Mouse (Mus musculus) right cerebral cortex, postnatal 4 days (tissue): Measurements from ENCODE around the gene Rasgrf2.
"Not testable (repeated sequence)": the region's sequence is repeated elsewhere in the genome, so short reads cannot be mapped to it uniquely, and the experiment has no call there.

ENCODE experiments used
- DNase-seq: peaks from one replicate; pipeline ENCODE4 v3.0.0-alpha.2; 2022

Gene Rasgrf2

DNA sequence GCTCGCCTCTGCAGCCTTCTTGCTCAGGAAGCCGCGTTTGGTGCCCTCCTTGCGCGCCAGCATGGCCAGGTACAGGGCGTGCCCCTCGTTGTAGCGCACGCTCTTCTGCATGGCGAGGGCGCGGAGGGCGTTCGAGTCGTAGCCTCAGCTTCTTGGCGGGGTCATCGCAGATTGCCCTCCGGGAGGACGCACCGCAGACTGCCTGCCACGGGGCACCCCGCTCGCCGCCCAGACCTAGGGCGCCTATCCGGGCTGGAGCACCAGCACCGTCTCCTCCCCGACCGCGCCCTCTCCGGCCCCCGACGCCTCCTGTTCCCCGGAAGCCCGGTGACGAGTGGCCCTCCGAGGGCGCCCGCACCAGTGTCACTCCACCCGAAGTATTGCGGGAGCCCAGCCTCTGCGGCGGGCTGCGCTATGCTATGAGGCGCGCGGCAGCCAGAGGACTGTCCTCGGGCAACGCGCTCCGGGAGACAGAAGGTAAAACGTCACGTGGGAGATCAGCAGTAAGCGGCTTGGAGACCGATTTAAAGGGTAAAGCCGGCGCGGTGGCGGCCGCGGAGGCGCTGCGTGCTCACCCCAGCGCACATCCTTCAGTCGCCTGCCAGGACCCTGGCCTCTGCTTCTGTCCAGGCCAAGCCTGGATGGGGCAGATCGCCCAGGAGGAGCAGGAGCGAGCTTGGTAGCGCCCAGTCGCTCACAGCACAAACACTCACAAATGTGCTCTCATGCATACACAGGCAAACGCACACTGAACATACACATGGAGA is at the start of gene Rasgrf2:
Rasgrf2 (minus strand) TSS at position 273 of the 767 bp plus-strand sequence.
- peak; percentile 58 for DNase-seq

DNA sequence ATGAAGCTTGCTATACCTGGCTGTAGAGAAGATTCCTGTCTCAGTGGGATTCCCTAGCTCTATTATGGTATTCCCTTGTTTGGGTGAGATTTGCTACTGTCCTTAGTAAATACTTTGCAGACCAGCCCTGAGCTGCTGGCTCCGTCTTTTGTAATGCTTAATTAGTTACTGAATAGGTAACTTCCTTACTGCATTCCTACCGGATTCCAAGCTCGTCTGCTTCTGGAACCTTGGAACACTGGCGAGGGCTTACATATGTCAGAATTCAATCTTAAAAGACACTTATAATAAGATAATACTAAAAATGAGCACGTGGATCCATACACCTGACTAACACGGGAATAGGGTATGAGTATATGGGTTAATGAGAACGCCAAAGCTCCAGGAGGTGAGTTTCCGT is 41.2 kb upstream of the Rasgrf2 start:
- DNase-seq, result not testable (repeated sequence)

DNA sequence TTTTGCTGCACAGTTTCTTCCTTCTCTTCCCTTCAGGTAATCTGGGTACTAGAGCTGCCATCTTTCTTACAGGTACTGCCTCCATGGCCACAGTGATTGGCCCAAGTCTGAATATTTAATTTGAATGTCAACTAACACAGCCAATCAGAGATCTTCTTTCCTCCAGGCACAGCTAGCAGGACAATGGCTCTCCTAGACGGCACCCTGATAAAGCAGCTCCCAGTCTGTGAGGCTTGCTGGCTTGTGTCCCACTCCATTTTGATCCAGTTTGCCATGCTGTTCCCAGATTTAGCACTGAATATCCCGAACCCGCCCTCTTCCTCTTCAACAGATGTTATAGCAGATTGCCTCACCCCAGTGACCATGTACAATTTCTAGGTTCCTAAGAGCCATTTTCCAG is 19.1 kb upstream of the Rasgrf2 start:
- DNase-seq, result no peak

DNA sequence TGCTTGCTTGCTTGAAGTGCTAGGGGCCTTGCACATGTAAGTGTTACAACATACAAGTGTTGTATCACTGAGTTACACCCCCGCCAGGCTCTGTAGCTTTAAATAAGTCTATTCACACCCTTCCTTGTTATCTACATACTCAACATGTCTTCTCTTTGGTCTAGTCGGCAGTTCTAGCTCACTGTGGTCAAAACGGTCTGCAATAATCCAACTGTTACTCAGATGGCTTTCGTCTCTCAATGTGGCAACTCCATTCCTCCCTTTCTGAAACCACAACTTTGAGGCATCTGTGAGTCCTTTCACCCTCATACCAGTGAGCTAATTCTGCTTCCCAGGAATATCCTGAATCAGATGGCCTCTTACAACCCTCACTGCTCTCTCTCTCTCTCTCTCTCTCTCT is 17.4 kb upstream of the Rasgrf2 start:
- DNase-seq, result no peak

DNA sequence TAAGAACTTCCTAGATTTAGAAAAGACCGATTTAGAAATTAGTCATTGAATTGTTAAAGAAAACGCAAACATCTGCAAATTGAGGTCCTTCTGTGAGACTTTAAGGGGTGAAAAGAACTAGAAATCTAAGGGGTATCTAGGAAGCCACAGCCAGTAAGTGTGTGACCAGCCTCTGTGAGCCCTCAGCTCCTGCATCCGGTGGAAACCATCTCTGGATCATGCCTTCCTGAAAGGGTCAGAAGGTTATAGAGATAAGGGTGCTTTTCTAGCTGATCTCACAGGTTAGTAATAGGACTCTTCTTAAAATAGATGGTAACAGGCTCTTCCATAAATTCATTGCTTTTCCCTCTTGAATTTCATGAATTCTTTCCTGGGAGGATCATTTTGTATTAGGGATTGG is 3.3 kb upstream of the Rasgrf2 start:
- DNase-seq, result no peak

DNA sequence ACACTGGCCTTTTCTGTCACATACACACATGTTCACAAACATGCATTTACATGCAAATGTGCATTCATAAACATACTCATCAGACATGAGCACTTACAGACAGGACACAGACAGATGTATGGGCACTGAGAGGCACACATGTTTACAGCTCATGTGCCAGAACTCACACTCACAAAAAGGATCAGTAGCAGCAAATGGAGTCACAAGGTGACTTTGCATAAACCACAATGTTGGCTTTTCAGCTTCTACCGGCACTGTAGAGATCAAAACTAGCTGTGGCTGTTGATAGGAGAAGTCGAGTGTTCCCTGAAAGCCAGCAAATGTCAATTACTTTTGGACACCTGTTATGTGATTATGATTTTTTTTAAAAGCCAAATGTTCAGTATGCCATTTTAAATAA is 1.1 kb upstream of the Rasgrf2 start:
- DNase-seq, result no peak

DNA sequence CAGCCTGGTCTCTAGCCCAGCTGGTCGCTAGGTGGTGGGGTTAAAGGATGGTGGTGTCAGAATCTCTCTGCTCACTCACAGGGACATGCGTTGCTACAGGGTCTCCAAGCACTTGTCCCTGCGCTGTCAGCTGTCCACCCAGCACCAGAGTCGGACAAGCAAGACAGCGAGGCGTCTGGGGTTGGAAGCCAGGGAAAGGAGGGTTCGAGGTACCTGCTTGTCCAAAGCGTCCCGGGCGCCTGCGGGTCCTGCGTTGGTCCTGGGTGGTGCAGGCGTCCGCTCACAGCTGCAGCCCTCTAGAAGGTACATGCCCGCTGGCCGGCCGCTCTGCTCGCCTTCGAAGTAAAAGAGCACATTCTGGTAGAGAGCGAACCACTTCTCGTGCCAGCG is 467 bp downstream of the Rasgrf2 start:
- DNase-seq, result peak; percentile 37

DNA sequence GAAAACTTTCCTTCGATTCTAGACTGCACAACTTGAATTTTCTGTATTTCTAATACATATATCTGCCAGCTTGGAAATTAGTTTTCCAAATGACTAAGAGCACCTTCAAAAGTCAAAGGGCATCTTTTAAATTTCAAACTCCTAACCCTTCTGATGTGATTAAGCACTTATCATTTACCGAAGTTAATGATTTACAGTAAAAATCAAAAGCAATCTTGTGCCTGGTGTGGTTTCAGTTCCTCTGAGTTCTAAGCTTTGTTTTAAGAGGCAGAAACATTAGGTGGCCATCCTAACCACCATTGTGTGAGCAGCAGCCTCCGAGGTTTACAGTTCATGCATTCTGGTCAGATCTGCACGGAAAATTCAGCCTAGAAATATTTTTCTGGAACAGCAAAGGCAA is 1.6 kb downstream of the Rasgrf2 start:
- DNase-seq, result no peak

DNA sequence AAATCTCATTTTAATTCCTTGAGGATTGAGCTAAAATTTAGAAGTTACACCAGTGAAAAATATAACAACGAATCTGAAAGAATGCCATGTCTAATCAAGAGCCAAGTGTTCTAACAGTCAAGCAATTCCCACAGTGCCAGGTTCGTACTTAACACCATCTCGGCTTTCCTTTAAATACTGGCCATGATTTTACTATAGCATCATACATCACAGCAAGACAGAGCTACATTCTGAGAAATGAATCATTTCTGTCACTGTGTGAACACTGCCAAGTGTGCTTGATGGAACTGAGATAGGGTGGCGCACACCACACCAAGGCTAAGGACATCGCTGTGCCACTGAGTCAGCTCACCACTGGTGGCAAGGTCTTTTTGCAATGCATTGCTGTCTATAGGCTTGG is 5.6 kb downstream of the Rasgrf2 start:
- DNase-seq, result no peak

DNA sequence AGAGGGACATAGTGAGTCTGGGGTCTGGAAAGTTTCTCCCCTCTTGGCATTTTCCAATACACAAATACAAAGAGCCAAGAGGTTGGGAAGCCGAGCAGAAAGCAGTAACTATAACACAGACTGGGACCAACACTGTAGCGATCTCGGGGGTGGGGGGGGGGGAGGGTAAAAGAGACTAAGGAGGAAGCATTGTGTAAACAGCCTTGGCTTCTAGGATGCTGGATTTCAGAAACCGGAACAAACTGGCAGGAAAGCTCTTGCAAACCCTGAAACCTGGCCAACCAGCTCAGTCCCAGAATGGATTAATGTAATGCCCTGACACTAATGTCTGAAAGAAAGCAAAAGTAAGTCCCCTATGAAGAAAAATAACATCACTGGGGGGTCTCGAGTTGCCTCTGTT is 11.8 kb downstream of the Rasgrf2 start:
- no peak for DNase-seq

DNA sequence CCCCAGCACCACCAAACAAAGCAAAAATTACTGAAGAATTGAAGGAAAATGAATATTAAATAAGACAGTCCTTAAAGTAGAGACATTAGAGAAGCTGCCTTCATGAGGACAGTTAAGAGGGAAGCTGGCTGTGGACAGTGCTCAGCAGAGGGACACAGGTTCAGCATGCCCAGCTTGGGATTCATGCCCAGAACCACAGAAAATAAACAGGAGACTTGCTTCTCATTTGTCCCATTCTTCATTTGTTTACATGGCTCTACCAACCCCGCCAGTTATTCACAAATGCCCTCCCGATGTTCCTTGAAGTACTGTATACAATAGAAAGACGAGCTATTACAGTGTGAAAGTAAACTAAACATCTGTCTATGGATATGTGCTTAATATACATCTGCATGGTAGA is 17.4 kb downstream of the Rasgrf2 start:
- DNase-seq, result no peak

DNA sequence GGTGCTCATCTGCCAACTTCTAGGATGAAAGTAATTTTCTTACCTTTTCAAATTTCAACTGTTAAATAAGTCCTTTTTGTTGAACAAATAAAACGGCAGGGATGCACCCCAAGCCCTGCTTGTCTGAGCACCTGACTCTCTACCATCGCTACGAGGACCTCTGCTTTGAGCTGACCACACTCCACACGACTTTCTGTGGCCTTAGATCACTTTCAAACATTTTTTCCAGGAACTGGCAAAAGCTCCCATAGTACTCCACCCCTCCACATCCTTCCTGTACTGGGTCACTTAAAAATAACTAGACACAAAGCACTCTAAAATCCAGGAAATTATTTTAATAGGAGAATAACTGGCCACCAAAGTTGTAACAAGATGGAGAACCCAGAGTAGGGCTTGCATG is 23.2 kb downstream of the Rasgrf2 start:
- no peak for DNase-seq

DNA sequence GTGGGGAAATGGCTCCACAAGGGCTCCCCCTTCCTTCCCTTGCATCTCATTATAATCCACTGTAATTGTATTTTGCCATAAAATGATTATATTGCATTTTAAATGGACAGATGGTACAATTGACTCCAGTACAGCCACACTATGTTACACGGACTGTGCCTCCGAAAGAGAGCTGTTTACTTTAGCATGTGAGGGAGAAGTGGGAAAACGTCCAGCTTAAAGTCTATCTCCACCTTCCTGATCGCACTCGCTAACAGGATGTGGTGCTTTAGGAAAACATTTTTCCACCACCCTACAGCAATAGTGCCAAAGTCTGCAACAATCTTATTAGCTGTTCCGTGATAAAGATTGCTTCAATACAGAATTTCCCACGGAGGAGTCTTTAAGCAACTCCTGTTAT is 27.2 kb downstream of the Rasgrf2 start:
- no peak for DNase-seq

DNA sequence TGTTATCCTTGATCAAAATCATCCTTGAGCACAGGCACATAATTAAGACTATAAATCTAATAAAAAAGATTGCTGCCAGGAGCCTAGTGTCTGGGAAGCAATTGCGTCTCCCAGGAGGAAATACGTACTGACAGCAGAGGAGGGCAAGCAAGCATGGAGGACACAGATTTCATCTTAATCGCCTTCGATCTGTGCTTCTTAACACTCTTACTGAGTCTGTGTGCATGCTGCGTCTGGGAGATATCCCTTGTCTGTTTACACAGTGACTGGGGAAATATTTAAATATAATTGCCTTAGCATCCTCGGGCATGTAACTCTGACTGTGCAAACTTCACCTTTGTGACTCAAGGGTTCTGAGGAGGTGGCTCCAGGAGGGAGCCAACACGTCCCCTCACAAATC is 33.0 kb downstream of the Rasgrf2 start:
- DNase-seq, result no peak

DNA sequence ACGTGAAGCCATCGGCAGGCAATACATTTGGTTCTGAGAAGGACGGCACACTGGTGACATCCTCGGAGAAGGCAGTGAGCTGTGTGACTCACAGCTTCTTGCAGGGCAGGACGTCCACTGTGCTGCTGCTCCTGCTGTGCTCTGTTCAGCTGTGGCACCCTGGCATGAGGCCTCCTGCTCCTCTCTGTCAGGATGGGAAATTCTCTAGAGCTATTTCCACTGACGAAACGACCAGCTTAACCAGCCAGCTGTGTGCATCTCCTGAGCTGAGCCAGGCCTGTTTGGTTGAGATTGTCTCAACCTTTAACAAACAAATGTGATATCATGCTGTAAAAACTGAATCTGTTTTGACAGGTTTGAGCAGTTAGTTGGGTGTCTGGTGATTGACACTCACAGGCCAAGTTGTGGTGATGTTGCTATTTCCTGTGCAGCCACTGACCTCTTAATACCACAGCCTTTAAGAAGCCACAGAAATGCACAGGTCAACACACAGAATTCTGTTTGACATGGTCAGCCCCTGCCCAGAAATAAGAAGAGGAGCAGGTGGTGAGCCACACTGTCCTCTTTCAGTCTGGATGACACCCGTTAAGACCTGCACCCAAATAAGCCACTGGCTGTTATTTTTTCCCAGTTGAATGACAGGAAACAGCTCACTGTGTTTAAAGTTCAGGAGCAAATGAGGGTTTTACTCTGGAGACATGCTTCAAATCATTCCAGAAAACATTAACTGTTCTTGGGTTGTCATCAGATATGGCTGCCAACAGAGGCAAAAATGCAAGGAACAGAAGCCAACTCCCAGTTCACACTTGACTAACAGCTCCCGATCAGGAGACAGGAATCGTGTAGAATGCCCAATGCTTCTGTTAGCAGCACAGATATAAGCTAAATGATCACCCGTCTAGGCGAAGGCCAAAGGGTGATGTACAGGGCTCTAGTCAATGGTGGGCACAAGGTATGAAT is 36.0 kb downstream of the Rasgrf2 start:
- no peak for DNase-seq

DNA sequence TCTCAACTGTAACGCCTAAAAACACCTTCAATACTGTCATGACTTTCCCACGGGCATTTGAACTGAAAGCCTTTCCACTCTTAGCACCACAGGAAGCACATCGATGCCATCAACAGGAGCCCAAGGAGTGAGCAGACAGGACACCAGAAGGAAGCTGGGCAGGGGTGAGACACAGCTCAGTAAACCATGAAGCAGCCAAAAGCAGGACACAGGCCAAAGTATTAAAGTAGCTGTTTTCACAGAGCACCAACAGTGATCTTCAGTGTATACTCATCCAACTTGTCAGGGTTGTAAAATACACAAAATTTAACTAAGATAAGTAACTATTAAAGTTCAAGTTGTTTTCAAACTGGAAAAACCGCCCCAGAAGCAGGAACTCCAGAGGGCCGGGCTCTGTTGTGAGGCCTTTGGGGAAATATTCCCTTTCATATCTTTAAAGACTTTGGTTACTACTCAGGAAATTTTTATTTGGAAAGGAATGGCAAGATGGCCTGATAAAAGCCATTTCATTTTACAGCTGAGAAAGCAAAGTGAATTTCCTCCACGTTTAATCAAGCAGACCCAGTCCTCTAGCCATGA is 37.7 kb downstream of the Rasgrf2 start:
- no peak for DNase-seq

DNA sequence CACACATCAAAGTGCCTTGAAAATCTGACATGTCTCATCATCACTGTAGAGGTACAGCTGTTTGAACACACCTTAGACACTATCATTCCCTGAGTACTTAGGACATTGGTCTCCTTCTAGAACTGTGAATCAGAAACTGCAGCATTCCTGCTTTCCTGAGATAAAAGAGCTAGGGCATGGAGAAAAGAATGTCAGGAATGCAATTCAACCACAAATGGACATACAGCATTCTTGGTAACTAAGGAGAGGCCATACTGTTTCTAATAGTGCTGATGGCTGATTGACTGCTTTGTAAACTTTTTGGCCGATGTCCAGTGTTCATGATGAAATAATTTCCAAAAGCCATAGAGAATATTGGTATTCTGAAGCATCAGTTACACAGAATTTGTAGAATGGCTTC is 58.3 kb downstream of the Rasgrf2 start:
- DNase-seq, result no peak

DNA sequence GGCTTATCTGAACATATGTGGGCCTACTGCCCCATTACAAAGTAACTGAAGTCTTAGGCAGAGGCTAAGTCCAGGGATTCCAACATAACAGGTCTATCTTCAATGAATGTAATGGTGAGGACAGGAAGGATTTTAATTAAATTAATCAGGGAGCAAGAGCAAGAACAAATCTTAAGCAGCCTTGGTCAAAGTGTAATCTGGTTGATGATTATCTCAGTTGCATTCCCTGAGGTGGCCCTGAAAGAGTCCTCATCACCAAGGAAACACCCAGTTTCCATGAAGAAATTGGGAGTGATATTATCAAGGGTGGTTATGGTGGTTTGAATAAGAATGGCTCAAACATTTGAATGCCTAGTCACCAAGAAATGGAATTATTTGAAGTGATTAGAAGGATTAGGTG is 62.8 kb downstream of the Rasgrf2 start:
- no peak for DNase-seq

DNA sequence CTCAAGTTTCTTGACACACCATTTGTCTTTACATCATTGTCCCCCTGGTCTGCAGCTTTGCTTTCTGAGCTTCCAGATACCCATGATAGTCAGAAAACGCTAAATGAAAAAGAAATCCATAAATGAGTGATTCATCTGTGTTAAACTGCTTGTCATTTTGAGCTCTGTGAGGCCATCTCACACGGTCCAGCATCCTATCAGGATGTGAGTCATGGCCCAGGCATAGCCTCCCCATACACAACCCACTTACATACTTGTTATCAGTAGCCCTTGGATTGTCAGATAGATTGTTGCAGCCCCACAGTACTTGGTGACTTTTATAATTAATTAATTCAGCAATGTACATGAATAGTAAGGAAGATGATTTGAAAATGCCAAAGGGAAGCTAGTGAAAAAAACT is 63.6 kb downstream of the Rasgrf2 start:
- DNase-seq, result no peak

DNA sequence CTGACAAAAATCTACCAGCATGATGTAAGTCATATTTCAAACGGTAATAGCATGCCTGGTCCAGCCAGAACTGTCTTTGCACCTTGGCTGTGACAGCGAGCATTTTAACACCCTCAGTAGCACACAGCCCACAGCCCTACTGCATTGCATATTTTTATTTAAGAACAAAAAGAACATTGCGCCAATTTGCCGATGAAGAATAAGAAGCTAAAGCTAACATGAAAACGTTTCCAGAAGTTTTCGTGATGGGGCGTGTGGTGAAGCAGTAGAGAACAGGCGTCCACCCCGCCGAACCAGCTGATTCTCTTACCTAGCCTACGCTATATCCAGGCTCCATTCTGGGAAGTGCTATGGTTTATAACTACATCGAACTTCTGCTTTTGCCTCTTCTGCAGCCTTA is 77.7 kb downstream of the Rasgrf2 start:
- DNase-seq, result no peak

DNA sequence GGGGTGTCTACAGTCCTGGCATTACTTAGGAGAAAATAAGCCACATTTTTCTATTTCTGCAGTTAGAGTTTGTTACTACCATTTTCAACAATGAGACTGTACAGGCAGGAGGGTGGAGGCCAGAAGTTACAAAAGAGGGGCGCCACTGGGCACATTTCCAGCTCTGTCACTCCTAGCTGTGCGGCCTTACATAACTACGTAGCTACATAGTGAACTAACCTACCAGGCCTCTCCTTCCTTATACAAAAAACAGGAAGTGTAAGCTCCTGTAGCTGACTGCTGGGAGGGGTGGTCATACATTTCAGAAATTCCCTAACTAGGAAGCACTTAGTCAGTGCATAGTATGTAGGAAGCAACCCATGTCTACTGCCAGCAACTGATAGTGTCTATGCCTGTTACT is 78.5 kb downstream of the Rasgrf2 start:
- DNase-seq, result no peak

DNA sequence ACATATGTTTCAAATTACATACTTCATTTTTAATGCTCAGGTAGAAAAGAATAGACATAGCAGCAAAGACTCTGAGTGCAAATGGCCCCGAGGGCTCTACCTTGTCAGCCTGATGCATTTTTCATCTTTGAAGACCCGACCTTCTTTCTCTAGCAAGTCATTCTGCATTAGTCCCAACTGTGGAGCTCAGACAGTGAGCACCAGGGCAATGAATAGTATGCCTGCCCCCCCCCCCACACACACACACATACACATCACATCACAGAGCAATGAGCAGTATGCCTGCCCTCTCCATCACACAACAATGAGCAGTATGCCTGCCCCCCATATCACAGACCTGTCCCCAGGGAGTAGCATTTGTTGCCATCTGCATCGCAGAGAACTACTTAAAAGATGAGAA is 80.2 kb downstream of the Rasgrf2 start:
- no peak for DNase-seq

DNA sequence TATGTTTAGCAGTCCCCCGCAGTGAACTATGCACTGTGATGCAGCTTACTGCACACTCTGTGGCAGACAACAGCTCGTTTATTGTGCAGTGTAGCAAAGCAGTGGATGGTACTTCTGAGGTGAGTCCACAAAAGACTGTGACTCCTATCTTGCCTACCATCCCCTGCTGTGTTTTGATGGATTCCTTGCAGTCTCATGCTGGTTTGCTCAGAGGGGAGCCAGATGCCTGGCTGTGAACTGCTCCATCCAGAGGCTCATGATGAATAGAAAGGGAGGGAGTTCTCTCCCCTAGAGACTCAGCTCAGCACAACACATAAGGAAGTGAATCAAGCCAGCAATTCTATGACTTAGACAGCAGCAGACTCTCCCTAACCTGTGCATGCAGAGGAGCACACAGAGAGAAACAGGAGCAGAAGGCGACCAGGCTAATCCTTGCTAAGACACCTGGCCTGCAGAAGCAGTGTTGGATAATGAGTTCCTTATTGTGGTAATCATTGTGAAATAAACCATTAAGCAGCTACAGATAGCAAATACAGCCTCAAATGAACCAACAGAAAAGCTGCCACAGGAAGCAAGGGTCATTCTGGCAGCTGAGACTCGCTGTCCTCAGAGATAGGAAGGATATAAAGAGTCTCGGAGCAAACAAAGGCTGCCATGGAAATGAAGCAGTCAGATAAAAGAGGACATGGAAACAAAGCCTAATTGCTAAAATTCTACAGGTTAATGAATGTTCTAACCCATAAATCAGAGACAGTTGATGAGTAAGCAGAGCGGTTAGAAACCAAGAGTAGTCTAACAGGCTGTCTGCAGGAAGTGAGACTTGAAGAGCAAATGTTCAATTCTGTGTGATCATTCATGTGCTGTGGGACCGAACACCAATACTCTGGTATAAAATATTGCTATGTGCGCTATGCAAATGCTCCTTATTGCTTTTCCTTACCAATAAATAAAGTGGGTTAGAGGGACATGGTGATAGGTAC is 89.6 kb downstream of the Rasgrf2 start:
- DNase-seq, result no peak
